Mouse (Mus musculus) intestine, embryonic 15.5 days (tissue): ENCODE data around the gene Clp1. TPM values are rescaled to one million over a fixed set of nuclear protein-coding genes. Genes with fewer than 3 reads are reported as not detected.

Source experiments
- ATAC-seq: fragments of 200-750 bp; cut with Nextera tagmentation; 2 replicates; pipeline ENCODE4 v1.8.0; 2017; ENCODE audit warnings: moderate TSS enrichment, moderate library complexity
- H3K27ac ChIP-seq: fragments of 300-500 bp; sonication (generic); 2 replicates; pipeline ENCODE4 v1.5.1; 2015; ENCODE audit warnings: mild to moderate bottlenecking, inconsistent platforms
- H3K27me3 ChIP-seq: fragments of 300-500 bp; sonication (generic); replicated peaks from 2 replicates; pipeline ENCODE4 v1.6.1; 2015; ENCODE audit warnings: inconsistent platforms
- H3K36me3 ChIP-seq: fragments of 300-500 bp; sonication (generic); 2 replicates; pipeline ENCODE4 v1.6.1; 2015; ENCODE audit warnings: inconsistent platforms
- H3K4me1 ChIP-seq: fragments of 300-500 bp; sonication (generic); replicated peaks from 2 replicates; pipeline ENCODE4 v1.6.1; 2015; ENCODE audit warnings: inconsistent platforms
- H3K4me2 ChIP-seq: fragments of 300-500 bp; sonication (generic); replicated peaks from 2 replicates; pipeline ENCODE4 v1.6.1; 2015; ENCODE audit warnings: mild to moderate bottlenecking, inconsistent platforms
- H3K4me3 ChIP-seq: fragments of 300-500 bp; sonication (generic); replicated peaks from 2 replicates; pipeline ENCODE4 v1.5.1; 2015; ENCODE audit warnings: inconsistent platforms
- H3K9ac ChIP-seq: fragments of 300-500 bp; sonication (generic); 2 replicates; pipeline ENCODE4 v1.6.1; 2015; ENCODE audit warnings: inconsistent platforms
- H3K9me3 ChIP-seq: fragments of 300-500 bp; sonication (generic); 2 replicates; pipeline ENCODE4 v1.6.1; 2016; ENCODE audit warnings: inconsistent platforms
- WGBS: fragments of 180-500 bp; shearing (Covaris S2); methylation state at CpG from one replicate; pipeline ENCODE4 v1.1.7; 2015; 5-methylcytosine and 5-hydroxymethylcytosine counted together
- polyA plus RNA-seq: library from polyadenylated mRNA; unstranded; fragments of >200 nt; fragmentation: Nextera tagmentation; extraction: Ambion mirVana; gene quantifications from 2 replicates; pipeline ENCODE4 v1.2.1, GENCODE M21; 2015

Clp1 gene
- polyA plus RNA-seq, 1 experiment from 2014 or later = 26.7 TPM

GRCm38 (mm10) chr2:84758542-84759127 is 31.5 kb upstream of the Clp1 start:
- H3K36me3 ChIP-seq = no peaks in the 10 kb centered on the region
- no peak overlapping the region for H3K9ac ChIP-seq
- no peak overlapping the region for H3K4me2 ChIP-seq
- H3K27ac ChIP-seq = no peak overlapping the region
- no peaks in the 10 kb centered on the region for H3K4me1 ChIP-seq
- no peaks in the 10 kb centered on the region for H3K27me3 ChIP-seq
- no peaks in the 10 kb centered on the region for H3K9me3 ChIP-seq
- peak; percentile 62 for ATAC-seq
- no peak overlapping the region for H3K4me3 ChIP-seq
- WGBS = 0% methylated on average over 2 of the region's 2 CpGs

GRCm38 (mm10) chr2:84757026-84757682 is 30.0 kb upstream of the Clp1 start:
- Histone ChIP-seq H3K4me3 (no peak overlapping the region), H3K27me3 (no peaks in the 10 kb centered on the region), H3K9me3 (no peaks in the 10 kb centered on the region), H3K9ac (no peak overlapping the region), H3K4me1 (no peaks in the 10 kb centered on the region), H3K36me3 (no peaks in the 10 kb centered on the region), H3K27ac (no peak overlapping the region), H3K4me2 (no peak overlapping the region)
- WGBS = 60% methylated on average over 7 of the region's 7 CpGs
- ATAC-seq = no peak

GRCm38 (mm10) chr2:84756245-84756644 is 29.1 kb upstream of the Clp1 start:
- WGBS = 49% methylated on average over 5 of the region's 5 CpGs
- ATAC-seq = peak; percentile 85
- H3K4me1 ChIP-seq = no peaks in the 10 kb centered on the region

DNA sequence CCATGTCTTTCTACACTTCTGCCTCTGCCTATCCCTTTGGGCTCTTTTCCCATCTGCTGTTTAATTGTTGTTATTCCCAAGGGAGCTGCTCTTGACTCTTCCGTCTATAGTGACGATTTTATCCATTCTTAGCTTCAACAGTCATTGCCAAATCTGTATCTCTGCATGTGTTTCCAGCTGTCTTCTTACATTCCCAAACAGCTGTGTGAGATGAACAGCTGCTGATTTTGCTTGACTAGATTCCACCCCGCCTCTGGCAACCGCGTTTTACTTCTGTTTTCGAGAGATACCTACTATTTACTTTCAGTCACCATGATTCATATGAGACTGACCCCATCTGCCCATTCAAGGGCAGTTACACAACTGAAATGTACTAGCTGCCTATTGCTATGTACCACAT is 23.0 kb upstream of the Clp1 start:
- Histone ChIP-seq H3K27ac (no peak overlapping the region), H3K4me1 (no peaks in the 10 kb centered on the region), H3K4me3 (no peak overlapping the region), H3K27me3 (no peaks in the 10 kb centered on the region), H3K9ac (no peak overlapping the region), H3K36me3 (no peaks in the 10 kb centered on the region), H3K4me2 (no peak overlapping the region), H3K9me3 (no peaks in the 10 kb centered on the region)
- WGBS = 56% methylated on average over 6 of the region's 6 CpGs
- no peak for ATAC-seq

More at GRCm38 (mm10) chr2:84756245-84756644, 29.1 kb upstream of the Clp1 start:
- Histone ChIP-seq H3K4me3 (no peak overlapping the region), H3K27me3 (no peaks in the 10 kb centered on the region), H3K4me2 (no peak overlapping the region), H3K36me3 (no peaks in the 10 kb centered on the region), H3K9ac (no peak overlapping the region), H3K9me3 (no peaks in the 10 kb centered on the region), H3K27ac (no peak overlapping the region)

DNA sequence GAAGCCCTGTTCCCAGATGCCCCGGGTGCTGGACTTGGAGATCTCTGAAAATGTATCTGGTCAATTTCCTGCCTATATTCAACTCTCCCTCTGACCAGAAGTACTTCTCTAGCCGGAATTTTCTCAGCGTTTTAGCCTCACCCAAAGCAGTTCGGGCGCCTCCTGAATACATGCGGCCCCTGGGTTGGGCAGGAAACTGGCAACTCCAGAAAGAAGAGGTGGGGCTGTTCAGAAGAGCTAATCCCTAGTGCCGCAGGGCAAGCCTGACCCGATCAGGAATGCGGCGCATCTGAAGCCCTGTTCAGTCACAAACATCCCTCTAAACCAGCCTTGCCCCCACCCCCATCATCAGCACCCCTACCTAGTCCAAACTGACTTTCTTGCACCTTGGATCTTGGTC is 17.0 kb upstream of the Clp1 start:
- H3K4me1 ChIP-seq = peaks cover 35% of the 10 kb centered on the region
- H3K27me3 ChIP-seq = no peaks in the 10 kb centered on the region
- peak overlapping the region; percentile 76 for H3K4me2 ChIP-seq
- WGBS = under 1% methylated on average over 10 of the region's 10 CpGs
- no peaks in the 10 kb centered on the region for H3K36me3 ChIP-seq
- H3K9me3 ChIP-seq = no peaks in the 10 kb centered on the region
- peak; percentile 68 for ATAC-seq
- H3K9ac ChIP-seq = peak overlapping the region; percentile 43
- H3K27ac ChIP-seq = peak overlapping the region; percentile 99
- peak overlapping the region; percentile 90 for H3K4me3 ChIP-seq

- peak within 1 kb of the TSS; percentile 99 for H3K27ac ChIP-seq
- peak within 1 kb of the TSS; percentile 90 for H3K4me3 ChIP-seq
- ATAC-seq = peak; percentile 95
- no peaks in the 10 kb centered on the region for H3K36me3 ChIP-seq
- no peaks in the 10 kb centered on the region for H3K9me3 ChIP-seq
- peak within 1 kb of the TSS; percentile 99 for H3K9ac ChIP-seq
- no peaks in the 10 kb centered on the region for H3K27me3 ChIP-seq
- WGBS = 1% methylated on average over 25 of the region's 25 CpGs
- peaks cover 40% of the 10 kb centered on the region for H3K4me1 ChIP-seq
- peak within 1 kb of the TSS; percentile 76 for H3K4me2 ChIP-seq
Observed at GRCm38 (mm10) chr2:84743561-84743960, 16.4 kb upstream of the Clp1 start, which contains the start of gene Gm19426. TSS of gene Gm19426 (minus strand) at chr2:84743655.

- peak overlapping the region; percentile 76 for H3K4me2 ChIP-seq
- H3K27me3 ChIP-seq = no peaks in the 10 kb centered on the region
- WGBS = under 1% methylated on average over 26 of the region's 26 CpGs
- no peaks in the 10 kb centered on the region for H3K9me3 ChIP-seq
- peak; percentile 23 for ATAC-seq
- H3K9ac ChIP-seq = peak overlapping the region; percentile 99
- peak overlapping the region; percentile 99 for H3K27ac ChIP-seq
- H3K4me3 ChIP-seq = peak overlapping the region; percentile 90
- no peaks in the 10 kb centered on the region for H3K36me3 ChIP-seq
- H3K4me1 ChIP-seq = peaks cover 49% of the 10 kb centered on the region
Observed at GRCm38 (mm10) chr2:84742451-84743283, 15.5 kb upstream of the Clp1 start.

GRCm38 (mm10) chr2:84741841-84742450 is 14.8 kb upstream of the Clp1 start:
- peak overlapping the region; percentile 76 for H3K4me2 ChIP-seq
- 2% methylated on average over 5 of the region's 5 CpGs for WGBS
- H3K9ac ChIP-seq = peak overlapping the region; percentile 99
- H3K4me3 ChIP-seq = peak overlapping the region; percentile 90
- H3K36me3 ChIP-seq = no peaks in the 10 kb centered on the region
- no peaks in the 10 kb centered on the region for H3K27me3 ChIP-seq
- peaks cover 56% of the 10 kb centered on the region for H3K4me1 ChIP-seq
- H3K9me3 ChIP-seq = no peaks in the 10 kb centered on the region
- 0 out of 2 replicates have a peak, but pooled peaks have one; percentile 0 for ATAC-seq
- H3K27ac ChIP-seq = peak overlapping the region; percentile 99

GRCm38 (mm10) chr2:84740608-84741333 is 13.6 kb upstream of the Clp1 start:
- 0 out of 2 replicates have a peak overlapping the region, but pooled peaks have one; percentile 12 for H3K4me3 ChIP-seq
- H3K9me3 ChIP-seq = no peaks in the 10 kb centered on the region
- H3K4me2 ChIP-seq = peak overlapping the region; percentile 76
- WGBS = 65% methylated on average over 15 of the region's 15 CpGs
- peaks cover 67% of the 10 kb centered on the region for H3K4me1 ChIP-seq
- 0 out of 2 replicates have a peak, but pooled peaks cover 4% of the 10 kb centered on the region for H3K27me3 ChIP-seq
- ATAC-seq = no peak
- no peak overlapping the region for H3K9ac ChIP-seq
- no peak overlapping the region for H3K27ac ChIP-seq
- no peaks in the 10 kb centered on the region for H3K36me3 ChIP-seq

GRCm38 (mm10) chr2:84738271-84738911 is 11.2 kb upstream of the Clp1 start:
- Histone ChIP-seq H3K4me2 (peak overlapping the region; percentile 53), H3K4me3 (peak overlapping the region; percentile 18), H3K9ac (peak overlapping the region; percentile 18; the same call in 1 of the 2 replicates), H3K9me3 (no peaks in the 10 kb centered on the region), H3K4me1 (peaks cover 82% of the 10 kb centered on the region), H3K27me3 (0 out of 2 replicates have a peak, but pooled peaks cover 9% of the 10 kb centered on the region), H3K27ac (peak overlapping the region; percentile 72), H3K36me3 (no peaks in the 10 kb centered on the region)
- ATAC-seq = peak; percentile 39
- WGBS = 0% methylated on average over 12 of the region's 12 CpGs

DNA sequence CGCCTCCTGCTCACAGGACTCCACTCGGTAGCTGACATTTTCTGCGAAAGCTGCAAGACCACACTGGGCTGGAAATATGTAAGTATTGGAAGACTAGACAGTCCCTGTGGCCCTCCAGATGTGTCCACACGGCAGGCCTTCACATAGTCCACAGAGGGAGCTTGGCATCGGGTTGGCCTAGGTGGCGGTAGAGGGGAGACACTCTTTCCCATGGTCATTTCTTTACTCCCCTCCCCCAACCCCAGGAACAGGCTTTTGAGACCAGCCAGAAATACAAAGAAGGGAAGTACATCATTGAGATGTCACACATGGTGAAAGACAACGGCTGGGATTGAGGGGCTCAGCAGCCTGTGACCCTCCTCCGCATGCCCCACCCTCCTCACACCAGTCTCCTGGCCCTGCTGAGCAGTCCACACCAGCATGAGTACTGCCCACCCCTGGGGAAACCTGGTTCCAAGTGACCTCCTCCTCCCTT is 10.3 kb upstream of the Clp1 start:
- peak overlapping the region; percentile 72 for H3K27ac ChIP-seq
- peak; percentile 7; the same call in 1 of the 2 replicates for ATAC-seq
- H3K9ac ChIP-seq = 0 out of 2 replicates have a peak overlapping the region, but pooled peaks have one; percentile 5
- peak overlapping the region; percentile 6; the same call in 1 of the 2 replicates for H3K4me3 ChIP-seq
- H3K36me3 ChIP-seq = no peaks in the 10 kb centered on the region
- H3K27me3 ChIP-seq = 0 out of 2 replicates have a peak, but pooled peaks cover 9% of the 10 kb centered on the region
- H3K9me3 ChIP-seq = no peaks in the 10 kb centered on the region
- 7% methylated on average over 8 of the region's 8 CpGs for WGBS
- H3K4me1 ChIP-seq = peaks cover 82% of the 10 kb centered on the region
- H3K4me2 ChIP-seq = peak overlapping the region; percentile 53
